Mouse (Mus musculus): ENCODE measurements around the gene Fam198b.

DNA sequence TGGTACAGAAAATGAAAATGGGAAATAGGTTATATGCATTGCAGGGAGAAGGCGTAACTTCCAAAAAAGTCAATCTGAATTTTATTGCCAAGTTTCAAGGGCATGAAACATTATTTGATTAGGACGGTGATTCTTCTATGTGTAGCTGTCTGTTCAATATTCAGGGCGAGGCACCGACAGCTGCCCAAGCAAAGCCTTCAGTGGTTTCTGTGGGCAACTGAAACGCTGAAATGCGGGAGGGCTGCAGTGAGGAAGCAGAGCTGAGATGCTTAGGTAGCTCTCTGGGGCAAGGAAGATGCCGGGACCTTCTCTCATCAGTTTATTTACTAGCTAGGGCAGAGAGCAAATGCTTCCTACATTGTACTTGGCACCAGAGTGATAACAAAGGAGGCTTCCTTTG, 87.2 kb downstream of the Fam198b start:
- TF ChIP-seq CTCF (IDR thresholded peaks at IDR 0.05; ENCODE audit: control insufficient read depth, insufficient read depth, insufficient replicate concordance, low read depth, low read length): no peak
- no peak for TF ChIP-seq POLR2A (IDR thresholded peaks at IDR 0.05; ENCODE audit: control insufficient read depth, low read depth, low read length)
